Mouse (Mus musculus) lung, postnatal 0 days (tissue): ENCODE data around the gene Rabl3. TPM values are rescaled to one million over a fixed set of nuclear protein-coding genes. Genes with fewer than 3 reads are reported as not detected.

Source experiments
- ATAC-seq: fragments of 200-750 bp; cut with Nextera tagmentation; 2 replicates; pipeline ENCODE4 v1.8.0; 2017; ENCODE audit warnings: moderate library complexity
- DNase-seq: peaks from one replicate; pipeline ENCODE4 v3.0.0-alpha.2; 2016; ENCODE audit warnings: low spot score
- H3K27ac ChIP-seq: fragments of 300-500 bp; sonication (generic); 2 replicates; pipeline ENCODE4 v1.5.1; 2014; ENCODE audit warnings: antibody characterized with exemption, mild to moderate bottlenecking, low read length, mixed read lengths
- H3K27me3 ChIP-seq: fragments of 300-500 bp; sonication (generic); replicated peaks from 2 replicates; pipeline ENCODE4 v1.6.1; 2014; ENCODE audit warnings: low read length, mixed read lengths; ENCODE audit not compliant: insufficient read depth
- H3K36me3 ChIP-seq: fragments of 300-500 bp; sonication (generic); 2 replicates; pipeline ENCODE4 v1.6.1; 2014; ENCODE audit warnings: low read length, mixed read lengths; ENCODE audit not compliant: insufficient read depth
- H3K4me1 ChIP-seq: fragments of 300-500 bp; sonication (generic); 2 replicates; pipeline ENCODE4 v1.6.1; 2014; ENCODE audit warnings: antibody characterized with exemption, low read depth, low read length, mixed read lengths; ENCODE audit not compliant: insufficient read depth
- H3K4me2 ChIP-seq: fragments of 300-500 bp; sonication (generic); replicated peaks from 2 replicates; pipeline ENCODE4 v1.6.1; 2014; ENCODE audit warnings: low read depth, mild to moderate bottlenecking, low read length, moderate library complexity, mixed read lengths
- H3K4me3 ChIP-seq: fragments of 300-500 bp; sonication (generic); 2 replicates; pipeline ENCODE4 v1.5.1; 2014; ENCODE audit warnings: low read depth, low read length
- H3K9ac ChIP-seq: fragments of 300-500 bp; sonication (generic); replicated peaks from 2 replicates; pipeline ENCODE4 v1.6.1; 2014; ENCODE audit warnings: low read depth, mild to moderate bottlenecking
- H3K9me3 ChIP-seq: fragments of 300-500 bp; sonication (generic); 2 replicates; pipeline ENCODE4 v1.6.1; 2016; ENCODE audit warnings: low read length, mixed read lengths
- CTCF ChIP-seq: IDR thresholded peaks from 2 replicates; pipeline ENCODE4 v1.5.1; 2016; ENCODE audit warnings: antibody characterized with exemption, mild to moderate bottlenecking
- EP300 ChIP-seq: IDR thresholded peaks from 2 replicates; pipeline ENCODE4 v1.6.1; 2016; ENCODE audit warnings: antibody characterized with exemption, mild to moderate bottlenecking, control low read depth
- WGBS: fragments of 180-500 bp; shearing (Covaris S2); extraction: QIAGEN DNeasy Blood & Tissue Kit; methylation state at CpG from one replicate; pipeline ENCODE4 v1.1.7; 2014; 5-methylcytosine and 5-hydroxymethylcytosine counted together
- polyA plus RNA-seq: library from polyadenylated mRNA; unstranded; fragments of >200 nt; fragmentation: Nextera tagmentation; extraction: Ambion mirVana; gene quantifications from 2 replicates; pipeline ENCODE4 v1.2.1, GENCODE M21; 2015

Gene Rabl3
- polyA plus RNA-seq, 1 experiment from 2014 or later, result 11.3 TPM

DNA sequence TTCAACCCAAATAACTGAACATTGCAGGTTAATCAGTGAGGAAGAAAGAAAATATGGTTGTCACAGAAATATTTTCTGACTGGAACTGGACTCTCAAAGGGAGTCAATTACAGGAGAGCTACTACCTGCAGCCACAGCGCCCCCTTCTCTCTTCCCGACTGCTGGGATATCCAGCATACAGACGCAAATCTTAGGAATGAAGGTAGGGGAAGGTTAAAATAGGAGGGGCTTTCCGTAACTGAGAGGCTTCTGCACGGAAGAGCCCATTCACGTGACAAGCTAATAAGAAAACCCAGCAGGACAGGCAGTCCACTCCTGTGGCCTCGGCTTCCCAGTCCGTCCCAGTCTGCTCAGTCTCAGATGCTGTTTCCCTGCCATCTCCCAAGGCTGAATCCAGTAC is 25.0 kb upstream of the Rabl3 start:
- Histone ChIP-seq H3K9ac (no peak overlapping the region), H3K4me1 (no peaks in the 10 kb centered on the region), H3K27me3 (no peaks in the 10 kb centered on the region), H3K9me3 (no peaks in the 10 kb centered on the region), H3K4me3 (no peak overlapping the region), H3K36me3 (peaks cover 15% of the 10 kb centered on the region; the same call in 1 of the 2 replicates), H3K4me2 (no peak overlapping the region), H3K27ac (no peak overlapping the region)
- DNase-seq, result no peak
- ATAC-seq, result no peak
- WGBS, result 87% methylated on average over 8 of the region's 8 CpGs
- no peak for TF ChIP-seq CTCF
- no peak for TF ChIP-seq EP300

DNA sequence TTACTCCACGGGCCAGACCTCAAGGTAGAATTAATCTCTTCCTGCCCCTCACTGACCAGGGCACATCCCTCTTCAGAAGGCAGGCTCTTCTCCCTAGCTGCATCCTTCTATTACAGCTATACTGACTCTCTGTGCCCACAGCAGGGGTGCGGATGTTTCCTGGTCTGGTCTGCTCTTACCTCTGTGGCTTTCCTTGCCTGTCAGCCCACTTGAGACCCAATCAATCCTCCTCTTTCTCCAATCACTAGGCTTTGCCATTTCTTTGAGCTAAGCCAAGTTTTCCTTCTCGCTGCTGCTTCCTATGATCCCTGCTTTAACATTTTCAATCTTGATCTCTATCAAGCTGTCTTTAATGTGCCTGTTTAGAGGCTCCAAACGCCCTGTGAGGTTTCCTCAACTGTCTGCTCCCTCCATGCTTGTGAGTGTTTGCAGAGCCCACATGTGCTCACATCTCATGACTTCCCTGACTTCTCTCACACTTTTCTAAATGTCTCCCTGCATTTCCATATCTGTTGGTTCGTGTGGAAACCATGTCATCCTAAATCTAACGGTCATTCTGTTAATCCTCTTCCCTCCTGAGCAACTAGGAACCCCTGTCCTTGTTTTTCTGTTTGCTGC is 23.2 kb upstream of the Rabl3 start:
- no peak overlapping the region for H3K4me2 ChIP-seq
- TF ChIP-seq EP300 (no peak), CTCF (no peak)

DNA sequence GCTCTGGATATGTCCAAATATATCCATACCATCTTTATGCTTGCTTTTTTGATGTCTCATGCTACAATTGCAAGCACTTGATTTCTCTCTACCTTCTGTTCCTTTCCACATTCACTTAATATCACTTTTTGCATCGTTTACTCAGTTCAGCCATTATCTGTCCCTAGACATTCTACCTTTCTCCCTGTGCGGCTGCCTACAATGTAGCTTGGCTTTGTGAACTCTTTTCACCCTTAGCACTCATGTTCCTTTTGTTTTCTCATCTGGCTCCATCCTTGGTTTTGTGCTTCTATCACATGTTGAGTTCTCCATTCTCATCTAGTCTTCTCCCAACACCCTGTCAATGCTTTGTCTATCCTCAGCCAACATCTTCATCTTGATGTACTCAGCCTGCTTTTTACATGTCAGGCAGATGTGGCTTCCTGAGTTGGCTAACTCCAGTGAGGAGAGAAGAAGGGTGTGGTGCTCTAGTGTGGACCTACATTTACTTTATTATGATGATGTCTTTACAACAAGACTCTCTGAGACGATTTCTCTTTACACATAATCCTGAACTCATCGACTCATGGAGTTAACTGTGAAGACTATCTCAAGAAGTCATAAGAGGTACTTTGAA is 22.0 kb upstream of the Rabl3 start:
- Histone ChIP-seq H3K4me1 (no peaks in the 10 kb centered on the region), H3K4me3 (no peak overlapping the region), H3K36me3 (peaks cover 11% of the 10 kb centered on the region; the same call in 1 of the 2 replicates), H3K27me3 (no peaks in the 10 kb centered on the region), H3K9me3 (no peaks in the 10 kb centered on the region), H3K4me2 (no peak overlapping the region), H3K27ac (no peak overlapping the region), H3K9ac (no peak overlapping the region)
- DNase-seq, result no peak
- no peak for TF ChIP-seq CTCF
- TF ChIP-seq EP300, result no peak
- 91% methylated on average over 4 of the region's 4 CpGs for WGBS
- ATAC-seq, result no peak

More for the DNA sequence above, 23.2 kb upstream of the Rabl3 start:
- Histone ChIP-seq H3K9me3 (no peaks in the 10 kb centered on the region), H3K4me1 (no peaks in the 10 kb centered on the region), H3K4me3 (no peak overlapping the region), H3K9ac (no peak overlapping the region), H3K36me3 (peaks cover 6% of the 10 kb centered on the region; the same call in 1 of the 2 replicates), H3K27me3 (no peaks in the 10 kb centered on the region), H3K27ac (no peak overlapping the region)
- DNase-seq, result no peak
- no peak for ATAC-seq
- 83% methylated on average over 6 of the region's 6 CpGs for WGBS

DNA sequence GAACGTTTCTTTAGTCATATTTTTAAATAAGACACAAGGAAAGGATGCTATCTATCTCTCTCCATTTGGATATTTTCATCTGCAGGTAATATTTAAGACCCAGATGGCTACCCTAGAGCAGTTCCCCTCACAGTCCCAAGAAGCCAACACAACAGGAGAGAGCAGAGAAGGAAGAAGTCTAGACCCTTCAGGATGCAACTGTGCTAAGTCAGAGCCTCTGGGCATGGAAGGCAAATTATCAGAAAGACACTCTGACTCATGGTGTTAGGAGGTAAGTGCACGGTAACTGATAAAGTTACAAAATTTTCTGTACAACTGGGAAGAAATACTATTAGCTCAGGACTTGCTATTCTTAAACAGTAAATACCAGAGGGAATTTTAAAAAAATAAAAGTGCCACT is 21.0 kb upstream of the Rabl3 start:
- H3K36me3 ChIP-seq, result peaks cover 11% of the 10 kb centered on the region; the same call in 1 of the 2 replicates

DNA sequence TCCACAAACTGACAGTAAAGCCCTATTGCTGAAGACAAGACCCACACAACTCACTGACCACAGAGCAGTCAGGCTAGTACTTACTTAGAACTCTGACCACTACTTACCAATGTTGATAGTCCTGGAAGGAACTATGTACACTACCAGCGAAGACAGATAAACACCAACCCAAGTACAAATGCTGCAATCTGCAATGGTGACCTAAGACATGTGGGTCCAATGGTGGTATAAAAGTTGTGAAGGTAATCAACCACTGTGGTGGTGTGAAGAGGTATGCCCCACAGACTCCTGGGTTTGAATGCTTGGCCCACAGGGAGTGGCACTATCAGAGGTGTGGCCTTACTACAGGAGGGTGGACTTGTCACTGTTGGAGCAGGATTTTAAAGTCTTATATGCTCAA is 20.0 kb upstream of the Rabl3 start:
- Histone ChIP-seq H3K36me3 (peaks cover 11% of the 10 kb centered on the region; the same call in 1 of the 2 replicates), H3K27ac (no peak overlapping the region), H3K9ac (no peak overlapping the region), H3K4me2 (no peak overlapping the region), H3K4me3 (no peak overlapping the region), H3K4me1 (no peaks in the 10 kb centered on the region), H3K27me3 (no peaks in the 10 kb centered on the region), H3K9me3 (no peaks in the 10 kb centered on the region)
- 97% methylated on average over 1 of the region's 1 CpGs for WGBS
- TF ChIP-seq EP300, result no peak
- TF ChIP-seq CTCF, result no peak
- ATAC-seq, result no peak
- DNase-seq, result no peak

More for the DNA sequence above, 21.0 kb upstream of the Rabl3 start:
- no peak for TF ChIP-seq CTCF
- no peak for TF ChIP-seq EP300
- no peak for ATAC-seq
- H3K4me1 ChIP-seq, result no peaks in the 10 kb centered on the region
- H3K4me2 ChIP-seq, result no peak overlapping the region
- no peaks in the 10 kb centered on the region for H3K9me3 ChIP-seq
- DNase-seq, result no peak
- H3K27ac ChIP-seq, result no peak overlapping the region
- no peaks in the 10 kb centered on the region for H3K27me3 ChIP-seq
- no peak overlapping the region for H3K9ac ChIP-seq
- no peak overlapping the region for H3K4me3 ChIP-seq
- 75% methylated on average over 2 of the region's 2 CpGs for WGBS

DNA sequence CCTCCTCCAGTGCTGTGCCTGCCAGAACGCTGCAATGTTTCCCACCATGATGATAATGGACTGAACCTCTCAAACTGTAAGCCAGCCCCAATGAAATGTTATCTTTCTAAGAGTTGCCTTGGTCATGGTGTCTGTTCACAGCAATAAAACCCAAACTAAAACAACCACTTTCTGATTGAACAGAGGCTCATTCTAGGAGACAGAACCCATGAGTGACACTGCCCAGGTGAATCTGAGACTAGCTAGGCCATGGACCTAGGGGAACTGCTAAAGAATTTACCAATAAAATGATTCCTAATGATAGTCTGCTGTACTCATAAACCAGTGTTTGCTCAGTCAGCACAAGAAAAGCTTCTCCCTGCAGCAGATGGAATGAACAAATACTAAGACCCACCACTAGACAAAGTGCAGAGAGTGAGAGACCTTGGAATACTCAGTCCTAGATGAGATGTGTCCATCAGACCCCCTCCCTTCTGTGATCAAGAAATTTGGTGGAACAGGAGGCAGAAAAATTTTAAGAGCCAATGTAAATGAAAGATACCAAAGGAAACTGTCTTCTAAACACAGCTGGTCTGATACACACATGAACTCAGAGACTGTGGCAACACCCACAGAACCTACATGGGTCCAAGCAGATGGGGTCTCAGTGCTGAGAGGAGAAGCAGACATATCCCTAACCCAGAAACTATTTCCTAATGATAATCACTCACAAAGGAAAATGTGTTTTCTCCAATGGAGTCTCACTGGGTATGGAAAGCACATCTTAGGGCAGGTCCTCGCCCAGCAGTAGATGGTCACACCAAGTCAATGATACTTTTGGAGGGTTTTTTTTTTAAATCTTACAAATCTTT is 19.3 kb upstream of the Rabl3 start:
- Histone ChIP-seq H3K36me3 (peaks cover 11% of the 10 kb centered on the region; the same call in 1 of the 2 replicates), H3K27ac (no peak overlapping the region), H3K4me2 (no peak overlapping the region), H3K4me3 (no peak overlapping the region), H3K4me1 (no peaks in the 10 kb centered on the region), H3K9me3 (no peaks in the 10 kb centered on the region), H3K9ac (no peak overlapping the region), H3K27me3 (no peaks in the 10 kb centered on the region)
- no peak for DNase-seq
- TF ChIP-seq CTCF (no peak), EP300 (no peak)
- no peak for ATAC-seq
- 94% methylated on average over 2 of the region's 2 CpGs for WGBS
